Mouse (Mus musculus): ENCODE measurements at regions not wholly inside any gene's neighbourhood (a gene's known extent, or its start where the extent isn't known, plus 50 kb on each side); places are given as distances from the start of the nearest gene placed in this dataset.
"Not testable (repeated sequence)": the region's sequence is repeated elsewhere in the genome, so short reads cannot be mapped to it uniquely, and the experiment has no call there.

DNA sequence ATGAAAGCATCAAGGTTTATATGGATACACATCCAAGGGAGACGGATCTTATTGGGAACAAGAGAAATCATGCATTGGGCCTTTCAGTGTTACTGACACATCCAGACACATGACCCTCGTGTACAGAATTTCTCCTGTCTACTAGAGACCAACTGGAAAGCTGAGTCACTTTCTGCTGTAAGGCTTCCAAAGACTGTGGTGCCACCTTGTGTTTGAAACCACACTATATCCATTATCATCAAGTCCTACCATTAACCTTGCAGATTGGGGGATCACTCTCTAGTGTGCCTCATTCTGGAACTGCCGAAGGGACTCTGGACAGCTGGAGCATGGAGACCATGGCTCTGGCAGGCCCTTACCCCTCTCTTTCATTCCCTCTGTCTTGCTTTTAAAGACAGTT lies 125.2 kb downstream of the Zxdb start:
- WGBS, result 44% methylated on average over 1 of the region's 3 CpGs

DNA sequence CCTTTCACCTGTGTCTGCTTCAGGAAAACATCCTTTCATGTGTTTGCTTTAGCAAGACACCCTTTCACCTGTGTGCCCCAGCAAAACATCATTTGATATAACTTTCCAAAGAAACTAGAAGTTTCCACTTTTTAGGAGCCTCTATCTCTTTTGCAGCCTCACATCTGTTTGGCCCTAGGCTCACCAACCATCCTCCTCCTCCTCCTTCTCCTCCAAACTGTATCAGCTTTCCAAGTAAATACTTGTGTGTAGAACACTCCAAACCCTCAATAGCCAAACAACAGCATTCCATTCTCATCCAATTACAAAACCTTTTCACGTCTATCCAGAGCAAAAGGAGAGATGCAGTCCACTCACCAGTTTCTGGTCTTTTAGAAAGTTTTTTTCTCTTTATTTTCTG lies 133.1 kb downstream of the Zxdb start:
- no peak overlapping the region for H3K4me3 ChIP-seq (ENCODE audit: low read depth, low read length)
- no peak for ATAC-seq (ENCODE audit: insufficient read depth, low read depth)
- 48% methylated on average over 1 of the region's 1 CpGs for WGBS
- H3K36me3 ChIP-seq (replicated peaks; ENCODE audit: control insufficient read depth, insufficient read depth, low read length), result no peaks in the 10 kb centered on the region
- H3K9ac ChIP-seq (replicated peaks; ENCODE audit: low read depth, low read length), result no peak overlapping the region
- no peak overlapping the region for H3K27ac ChIP-seq (ENCODE audit: low read depth)
- TF ChIP-seq EP300 (IDR thresholded peaks at IDR 0.05; ENCODE audit: low read depth), result no peak
- TF ChIP-seq CTCF (IDR thresholded peaks at IDR 0.05; ENCODE audit: low read depth), result no peak
- no peaks in the 10 kb centered on the region for H3K9me3 ChIP-seq (replicated peaks; ENCODE audit: control insufficient read depth, low read length)
- H3K4me2 ChIP-seq (ENCODE audit: low read depth, low read length), result no peak overlapping the region
- DNase-seq (ENCODE audit: low spot score), result no peak
- H3K27me3 ChIP-seq (ENCODE audit: control insufficient read depth, insufficient read depth, low read length), result no peaks in the 10 kb centered on the region
- H3K4me1 ChIP-seq (ENCODE audit: control insufficient read depth, insufficient read depth), result no peaks in the 10 kb centered on the region

More for the DNA sequence above, 125.2 kb downstream of the Zxdb start:
- not testable (repeated sequence) for H3K9ac ChIP-seq (replicated peaks; ENCODE audit: low read depth, low read length); H3K4me3 ChIP-seq (ENCODE audit: low read depth, low read length); DNase-seq (ENCODE audit: low spot score); H3K27ac ChIP-seq (ENCODE audit: low read depth); ATAC-seq (ENCODE audit: insufficient read depth, low read depth); H3K9me3 ChIP-seq (replicated peaks; ENCODE audit: control insufficient read depth, low read length); H3K4me2 ChIP-seq (ENCODE audit: low read depth, low read length); H3K27me3 ChIP-seq (ENCODE audit: control insufficient read depth, insufficient read depth, low read length); H3K36me3 ChIP-seq (replicated peaks; ENCODE audit: control insufficient read depth, insufficient read depth, low read length); H3K4me1 ChIP-seq (ENCODE audit: control insufficient read depth, insufficient read depth)

DNA sequence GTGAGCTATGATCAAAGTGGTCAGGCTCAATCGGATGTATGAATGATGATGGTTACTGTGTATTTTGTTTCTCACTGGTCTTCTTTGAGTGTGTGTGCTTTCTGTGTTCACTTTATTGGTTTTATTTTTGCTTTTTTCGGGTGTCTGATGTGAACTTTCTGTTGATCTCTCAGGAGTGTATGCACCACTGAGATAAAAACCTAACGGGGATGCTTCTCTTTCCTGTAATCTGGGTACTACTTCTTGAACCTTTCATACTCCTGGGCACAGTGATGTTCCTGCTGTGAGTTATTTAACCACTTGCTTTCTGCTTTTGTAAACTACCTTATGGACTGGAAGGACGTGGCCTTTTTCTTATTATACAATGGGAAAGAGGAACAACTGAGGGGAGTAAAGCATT lies 133.6 kb downstream of the Zxdb start:
- DNase-seq (ENCODE audit: low spot score) (no peak), ATAC-seq (ENCODE audit: insufficient read depth, low read depth) (no peak)
- Histone ChIP-seq H3K36me3 (replicated peaks; ENCODE audit: control insufficient read depth, insufficient read depth, low read length) (no peaks in the 10 kb centered on the region), H3K4me2 (ENCODE audit: low read depth, low read length) (no peak overlapping the region), H3K27ac (ENCODE audit: low read depth) (no peak overlapping the region), H3K27me3 (ENCODE audit: control insufficient read depth, insufficient read depth, low read length) (no peaks in the 10 kb centered on the region), H3K9ac (replicated peaks; ENCODE audit: low read depth, low read length) (no peak overlapping the region), H3K4me3 (ENCODE audit: low read depth, low read length) (no peak overlapping the region), H3K9me3 (replicated peaks; ENCODE audit: control insufficient read depth, low read length) (no peaks in the 10 kb centered on the region), H3K4me1 (ENCODE audit: control insufficient read depth, insufficient read depth) (no peaks in the 10 kb centered on the region)
- WGBS, result 58% methylated on average over 4 of the region's 4 CpGs
- TF ChIP-seq CTCF (IDR thresholded peaks at IDR 0.05; ENCODE audit: low read depth), result no peak
- no peak for TF ChIP-seq EP300 (IDR thresholded peaks at IDR 0.05; ENCODE audit: low read depth)

DNA sequence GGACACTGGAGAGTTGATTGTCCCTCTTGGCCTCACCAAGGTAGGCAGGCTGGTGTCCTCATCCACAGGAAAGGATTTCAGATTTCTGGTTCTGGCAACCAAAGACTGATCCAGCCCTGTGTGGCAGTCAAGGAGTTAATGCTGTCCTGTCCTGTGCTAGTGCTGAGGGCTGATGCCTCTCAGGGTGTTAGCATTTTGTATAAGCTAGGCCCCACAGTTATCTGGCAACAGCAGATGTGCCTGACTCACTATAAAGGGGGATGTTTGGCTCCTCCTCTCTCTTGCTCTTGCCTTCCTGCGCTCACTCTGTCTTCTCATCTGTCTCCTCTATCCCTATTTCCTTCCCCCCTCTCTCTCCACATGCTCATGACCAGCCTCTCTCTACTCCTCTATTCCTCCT lies 138.8 kb downstream of the Zxdb start:
- 50% methylated on average over 1 of the region's 1 CpGs for WGBS
- no peaks in the 10 kb centered on the region for H3K4me1 ChIP-seq (ENCODE audit: control insufficient read depth, insufficient read depth)
- H3K27ac ChIP-seq (ENCODE audit: low read depth), result no peak overlapping the region
- no peak for TF ChIP-seq CTCF (IDR thresholded peaks at IDR 0.05; ENCODE audit: low read depth)
- no peak for TF ChIP-seq EP300 (IDR thresholded peaks at IDR 0.05; ENCODE audit: low read depth)
- H3K27me3 ChIP-seq (ENCODE audit: control insufficient read depth, insufficient read depth, low read length), result no peaks in the 10 kb centered on the region
- no peak overlapping the region for H3K4me2 ChIP-seq (ENCODE audit: low read depth, low read length)
- DNase-seq (ENCODE audit: low spot score) (no peak), ATAC-seq (ENCODE audit: insufficient read depth, low read depth) (no peak)
- H3K9me3 ChIP-seq (replicated peaks; ENCODE audit: control insufficient read depth, low read length), result no peaks in the 10 kb centered on the region
- no peak overlapping the region for H3K9ac ChIP-seq (replicated peaks; ENCODE audit: low read depth, low read length)
- no peaks in the 10 kb centered on the region for H3K36me3 ChIP-seq (replicated peaks; ENCODE audit: control insufficient read depth, insufficient read depth, low read length)
- no peak overlapping the region for H3K4me3 ChIP-seq (ENCODE audit: low read depth, low read length)

DNA sequence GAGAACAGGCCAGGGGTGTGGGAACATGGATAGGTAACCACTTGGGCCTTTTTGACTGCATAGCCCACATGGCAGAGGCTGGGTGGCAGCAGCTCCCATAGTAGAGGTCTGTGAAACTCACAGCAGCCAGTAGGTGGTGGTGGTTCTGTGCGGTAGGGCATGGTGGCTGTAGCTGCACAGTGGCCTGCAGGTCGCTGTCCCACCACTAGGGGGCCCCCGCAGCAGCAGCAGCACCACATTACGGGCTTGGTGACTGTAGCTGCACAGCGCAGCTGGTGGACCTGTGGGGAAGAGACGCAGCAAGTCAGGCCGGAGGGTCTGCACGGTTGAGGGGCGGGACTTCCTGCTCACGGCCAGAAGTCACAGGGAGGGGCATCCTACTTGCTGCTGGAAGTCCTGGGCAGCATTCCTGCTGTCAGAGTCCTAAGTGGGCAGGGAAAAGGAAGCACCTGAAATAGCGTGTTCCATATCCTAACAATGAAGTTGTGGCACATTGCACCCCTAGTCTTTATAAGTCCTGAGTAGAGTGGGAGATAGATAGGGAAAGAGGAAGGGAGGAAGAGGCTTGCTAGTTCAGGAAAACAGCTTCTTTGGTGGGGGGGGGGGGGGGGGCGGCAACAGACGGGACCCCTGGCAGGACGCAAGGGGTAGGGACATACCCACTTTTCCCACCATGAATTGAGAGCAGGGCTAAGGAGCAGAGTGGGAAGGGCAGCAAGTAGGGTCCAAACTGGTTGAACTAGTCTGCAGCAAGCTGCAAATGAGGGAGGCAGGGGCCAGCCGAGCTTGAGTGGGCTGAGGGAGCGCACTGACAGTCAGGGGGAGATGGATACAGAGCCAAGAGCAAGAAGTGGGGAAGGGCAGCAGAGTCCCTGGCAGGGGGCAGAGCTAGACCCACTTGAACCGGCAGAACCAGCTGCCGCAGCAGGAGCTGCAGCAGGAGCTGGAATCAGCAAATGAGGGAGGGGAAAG lies 141.4 kb downstream of the Zxdb start:
- 26% methylated on average over 17 of the region's 18 CpGs for WGBS
- Histone ChIP-seq H3K4me3 (ENCODE audit: low read depth, low read length) (peak overlapping the region; percentile 43), H3K27ac (ENCODE audit: low read depth) (peak overlapping the region; percentile 36; the same call in 1 of the 2 replicates)

DNA sequence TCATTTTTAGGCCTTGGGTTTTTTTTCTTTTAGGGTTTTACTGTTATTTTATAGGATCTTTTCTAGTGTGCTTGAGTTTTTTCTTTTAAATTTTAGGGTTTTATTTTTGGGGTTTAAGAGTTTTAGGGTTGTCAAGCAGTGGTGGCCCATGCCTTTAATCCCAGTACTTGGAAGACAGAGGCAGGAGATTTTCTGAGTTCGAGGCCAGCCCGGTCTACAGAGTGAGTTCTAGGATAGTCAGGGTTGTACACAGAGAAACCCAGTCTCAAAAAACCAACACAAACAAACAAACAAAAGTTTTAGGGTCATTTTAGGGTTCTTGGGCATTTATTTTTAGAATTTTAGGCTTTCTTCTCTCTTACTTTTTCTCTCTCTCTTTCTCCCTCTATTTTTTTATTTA lies 142.9 kb downstream of the Spin4 start:
- not testable (repeated sequence) for H3K9ac ChIP-seq (replicated peaks; ENCODE audit: low read depth, low read length); H3K9me3 ChIP-seq (replicated peaks; ENCODE audit: control insufficient read depth, low read length); H3K4me3 ChIP-seq (ENCODE audit: low read depth, low read length); H3K4me2 ChIP-seq (ENCODE audit: low read depth, low read length); H3K36me3 ChIP-seq (replicated peaks; ENCODE audit: control insufficient read depth, insufficient read depth, low read length); ATAC-seq (ENCODE audit: insufficient read depth, low read depth); H3K4me1 ChIP-seq (ENCODE audit: control insufficient read depth, insufficient read depth); DNase-seq (ENCODE audit: low spot score); H3K27ac ChIP-seq (ENCODE audit: low read depth); H3K27me3 ChIP-seq (ENCODE audit: control insufficient read depth, insufficient read depth, low read length)
- 89% methylated on average over 2 of the region's 2 CpGs for WGBS

More for the DNA sequence above, 141.4 kb downstream of the Zxdb start:
- no peaks in the 10 kb centered on the region for H3K4me1 ChIP-seq (ENCODE audit: control insufficient read depth, insufficient read depth)
- TF ChIP-seq EP300 (IDR thresholded peaks at IDR 0.05; ENCODE audit: low read depth) (no peak), CTCF (IDR thresholded peaks at IDR 0.05; ENCODE audit: low read depth) (peak; percentile 99)
- peak overlapping the region; percentile 28; the same call in 1 of the 2 replicates for H3K9ac ChIP-seq (replicated peaks; ENCODE audit: low read depth, low read length)
- ATAC-seq (ENCODE audit: insufficient read depth, low read depth) (peak; percentile 100), DNase-seq (ENCODE audit: low spot score) (peak; percentile 92)
- H3K27me3 ChIP-seq (ENCODE audit: control insufficient read depth, insufficient read depth, low read length), result no peaks in the 10 kb centered on the region
- H3K36me3 ChIP-seq (replicated peaks; ENCODE audit: control insufficient read depth, insufficient read depth, low read length), result no peaks in the 10 kb centered on the region
- peak overlapping the region; percentile 68 for H3K4me2 ChIP-seq (ENCODE audit: low read depth, low read length)
- H3K9me3 ChIP-seq (replicated peaks; ENCODE audit: control insufficient read depth, low read length), result no peaks in the 10 kb centered on the region
